Mouse (Mus musculus): ENCODE results near the gene Gm10065.

GRCm38 (mm10) chr13:21495080-21495479, 15.8 kb upstream of the Gm10065 start, which contains the start of gene AK157302:
- no peak for TF ChIP-seq POLR2A (IDR thresholded peaks at IDR 0.05; ENCODE audit: insufficient read length, low read depth)
- TF ChIP-seq E2F4 (IDR thresholded peaks at IDR 0.05; ENCODE audit: insufficient read depth), result no peak
- TF ChIP-seq REST (IDR thresholded peaks at IDR 0.05; ENCODE audit: insufficient read depth, insufficient read length), result no peak
- no peak for TF ChIP-seq MAX (IDR thresholded peaks at IDR 0.05; ENCODE audit: low read depth)
- no peak for TF ChIP-seq USF1 (IDR thresholded peaks at IDR 0.05; ENCODE audit: low read depth)
- no peak for TF ChIP-seq MYOD1 (IDR thresholded peaks at IDR 0.05; ENCODE audit: control insufficient read depth in 1 of 3, insufficient read length in 2 of 3, low read depth in 2 of 3)
- TF ChIP-seq POLR2AphosphoS2 (IDR thresholded peaks at IDR 0.05; ENCODE audit: insufficient read length, low read depth), result no peak
- TF ChIP-seq CEBPB (IDR thresholded peaks at IDR 0.05; ENCODE audit: insufficient read depth, poor library complexity, severe bottlenecking), result no peak
- TF ChIP-seq TCF3 (IDR thresholded peaks at IDR 0.05; ENCODE audit: insufficient read length, low read depth), result no peak
- TF ChIP-seq MYOG (IDR thresholded peaks at IDR 0.05; ENCODE audit: control insufficient read depth in 1 of 3, insufficient read depth in 1 of 3, insufficient read length in 2 of 3, low read depth in 2 of 3), result no peak
